Mouse (Mus musculus): Measurements from ENCODE around the gene Parp9. TPM values are rescaled to one million over a fixed set of nuclear protein-coding genes. Genes with fewer than 3 reads are reported as not detected.
"Not testable (repeated sequence)": the region's sequence is repeated elsewhere in the genome, so short reads cannot be mapped to it uniquely, and the experiment has no call there.

Parp9 gene
- total RNA-seq (2021): 1 to 10 TPM; 4.0 to 4.3 TPM
- long read RNA-seq, experiment 1, partial matches to known transcripts: 3 of 4 reads
- long read RNA-seq, experiment 1, other reads (novel, unspliced or antisense): 1 of 4 reads
- long read RNA-seq, experiment 2, partial matches to known transcripts: 0 of 3 reads
- long read RNA-seq, experiment 2, other reads (novel, unspliced or antisense): 2 of 3 reads

DNA sequence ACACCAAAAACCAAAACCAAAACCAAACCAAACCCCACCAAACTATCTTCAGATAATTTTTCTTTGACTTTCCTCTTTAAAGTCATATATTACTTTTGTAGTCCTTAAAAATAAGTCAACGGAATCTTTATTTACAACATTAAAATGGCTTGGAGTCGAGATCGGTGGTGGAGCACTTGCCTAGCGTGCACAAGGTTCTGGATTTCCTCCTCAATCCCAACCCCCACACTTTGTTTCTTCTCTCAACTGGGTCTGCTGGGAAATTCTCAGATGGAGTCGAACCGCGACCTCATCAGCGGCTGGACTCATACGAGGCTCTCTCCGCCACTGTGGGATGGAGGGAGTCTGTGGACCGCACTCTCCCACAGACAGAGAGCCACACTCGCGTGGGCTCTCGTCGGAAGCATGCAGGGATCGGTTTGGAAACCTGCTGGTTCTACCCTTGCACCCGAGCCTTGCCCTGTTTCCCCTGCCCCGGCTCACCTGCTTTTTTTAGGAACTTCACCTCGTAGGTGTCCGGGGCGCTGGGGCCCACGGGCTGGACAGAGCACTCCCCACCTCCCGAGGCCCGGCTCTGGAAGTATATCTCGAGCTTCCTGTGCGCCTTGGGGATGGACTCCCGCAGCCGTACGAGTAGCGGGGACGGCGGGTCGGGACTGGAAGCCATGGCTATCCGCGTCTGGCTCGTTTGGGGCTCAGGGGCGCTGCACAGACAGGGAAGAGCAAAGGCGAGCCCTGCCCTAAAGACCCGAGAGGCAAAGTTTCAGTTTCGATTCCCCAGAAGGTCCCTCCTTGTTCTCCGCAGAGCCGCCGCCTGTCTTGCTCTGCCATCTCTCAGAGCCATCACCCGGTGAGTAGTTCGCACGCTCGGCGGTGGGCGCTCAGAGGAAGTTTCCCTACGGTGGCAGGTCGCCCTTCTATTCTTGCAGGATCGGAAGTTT is at the start of gene Parp9, which contains the start of gene Dtx3l:
Gene Parp9, plus strand, starts transcription at position 260 of the 941 bp plus-strand sequence.
Gene Dtx3l, minus strand, starts transcription at position 941 of the 941 bp plus-strand sequence.
- DNase-seq: peak; percentile 53

DNA sequence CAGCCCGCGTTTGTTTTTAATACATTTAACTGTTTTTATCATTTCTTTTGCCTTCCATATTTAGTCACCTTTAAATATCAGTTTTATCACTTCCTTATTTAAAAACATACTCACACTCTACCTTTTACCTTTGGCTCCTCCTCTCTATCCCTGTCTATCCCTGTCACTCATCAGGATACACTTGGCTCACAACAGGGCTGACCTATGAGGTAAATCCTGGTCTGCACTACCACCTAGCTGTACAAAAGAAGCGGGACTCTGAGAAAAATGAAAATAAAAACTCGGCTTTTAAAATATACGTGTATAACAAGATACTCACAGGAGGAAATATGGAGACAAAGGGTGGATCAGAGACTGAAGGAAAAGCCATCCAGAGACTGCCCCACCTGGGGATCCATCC is 49.4 kb upstream of the Parp9 start:
- DNase-seq: no peak

DNA sequence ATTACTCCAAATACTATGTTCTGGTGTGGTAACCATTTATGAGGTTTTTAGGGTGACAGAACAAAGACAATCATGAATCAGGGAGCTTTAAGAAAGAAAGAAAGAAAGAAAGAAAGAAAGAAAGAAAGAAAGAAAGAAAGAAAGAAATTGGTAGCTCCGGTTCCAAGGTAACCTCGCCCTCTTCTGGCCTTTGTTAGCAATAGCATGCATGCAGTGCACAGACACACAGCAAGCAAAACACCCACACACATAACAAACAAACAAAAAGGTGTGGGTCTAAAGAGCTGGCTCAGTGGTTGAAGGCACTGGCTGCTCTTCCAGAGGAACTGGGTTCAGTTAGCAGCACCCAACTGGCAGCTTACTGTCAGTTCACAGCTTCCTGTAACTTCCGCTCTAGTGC is 47.6 kb upstream of the Parp9 start:
- no peak for DNase-seq

DNA sequence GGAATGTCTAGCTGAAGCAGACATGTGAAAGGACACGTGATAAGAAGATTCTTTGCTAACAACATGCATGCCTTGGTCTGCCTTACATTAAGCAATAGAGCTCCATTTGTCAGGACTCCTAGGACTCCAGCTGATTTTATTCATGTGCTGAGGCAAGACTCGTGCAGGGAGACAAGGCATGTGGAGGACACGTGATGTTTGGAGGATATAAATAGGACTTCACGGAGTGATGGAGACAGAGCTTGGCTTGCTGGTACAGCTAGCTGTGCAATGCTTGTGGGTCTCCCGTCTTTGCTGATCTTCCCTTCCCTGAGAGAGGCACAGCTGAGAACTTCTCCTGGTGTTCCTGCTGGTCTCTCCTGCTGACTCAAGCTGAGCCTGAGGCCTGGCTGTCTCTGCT is 46.7 kb upstream of the Parp9 start:
- not testable (repeated sequence) for DNase-seq

DNA sequence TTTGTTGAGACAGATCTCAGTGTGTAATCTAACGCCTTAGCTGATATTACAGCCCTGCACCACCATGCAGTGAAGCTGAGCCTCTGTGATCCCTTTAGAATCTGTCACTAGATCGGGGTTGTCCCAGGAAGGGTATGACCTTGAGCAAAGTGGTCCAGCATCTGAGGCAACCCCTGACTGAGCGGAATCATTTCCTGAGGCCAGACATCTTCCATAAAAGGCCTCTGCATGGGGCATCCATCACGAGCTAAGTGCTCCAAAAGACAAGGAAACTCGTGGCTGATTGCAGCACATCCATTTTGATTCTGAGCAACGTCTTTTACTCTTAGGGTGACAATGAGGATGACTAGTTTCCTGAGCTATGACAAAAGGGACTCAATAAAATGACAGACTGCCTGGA is 43.3 kb upstream of the Parp9 start:
- no peak for DNase-seq

DNA sequence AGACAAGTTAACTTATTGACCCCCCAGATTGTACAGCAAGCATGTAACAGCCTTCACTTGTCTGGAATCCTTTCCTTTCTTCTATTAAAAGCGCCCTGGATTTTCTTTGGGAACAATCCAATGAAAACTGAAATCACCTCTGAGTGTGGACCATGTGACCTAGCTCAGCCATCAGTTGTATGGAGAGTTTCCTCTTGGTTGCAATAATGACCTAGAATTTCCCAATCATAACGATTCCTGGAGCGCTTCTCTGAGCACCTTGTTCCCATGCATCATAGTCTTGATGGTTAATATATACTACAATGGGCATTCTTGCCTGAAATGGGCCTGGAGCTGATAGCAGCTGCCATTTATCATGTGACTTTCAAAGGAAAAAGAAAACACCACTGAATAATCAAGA is 37.7 kb upstream of the Parp9 start:
- DNase-seq: no peak

DNA sequence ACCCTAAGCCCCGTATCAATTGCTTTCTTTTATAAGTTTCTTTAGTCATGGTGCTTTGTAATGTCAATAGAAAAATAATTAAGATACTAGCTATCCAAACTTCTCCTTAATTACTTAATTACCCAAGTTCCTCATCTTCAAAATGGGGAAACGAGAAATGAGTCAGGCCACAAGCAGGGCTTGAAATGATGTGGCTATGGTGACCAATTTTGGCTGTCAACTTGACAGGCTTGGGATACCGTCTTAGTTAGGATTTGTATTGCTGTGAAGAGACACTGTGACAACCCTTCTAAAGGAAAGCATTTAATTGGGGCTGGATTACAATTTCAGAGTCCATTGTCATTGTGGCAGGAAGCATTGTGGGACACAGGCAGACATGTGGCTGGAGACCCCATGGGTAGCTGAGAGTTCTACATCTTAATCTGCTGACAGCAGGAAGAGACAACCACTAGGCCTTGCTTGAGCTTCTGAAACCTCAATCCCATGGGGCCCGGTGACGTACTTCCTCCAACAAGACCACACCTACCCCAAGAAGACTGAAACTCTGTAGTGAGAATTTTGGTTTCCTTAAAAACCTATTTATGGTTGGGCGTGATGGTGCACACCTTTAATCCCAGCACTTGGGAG is 35.1 kb upstream of the Parp9 start:
- no peak for DNase-seq

DNA sequence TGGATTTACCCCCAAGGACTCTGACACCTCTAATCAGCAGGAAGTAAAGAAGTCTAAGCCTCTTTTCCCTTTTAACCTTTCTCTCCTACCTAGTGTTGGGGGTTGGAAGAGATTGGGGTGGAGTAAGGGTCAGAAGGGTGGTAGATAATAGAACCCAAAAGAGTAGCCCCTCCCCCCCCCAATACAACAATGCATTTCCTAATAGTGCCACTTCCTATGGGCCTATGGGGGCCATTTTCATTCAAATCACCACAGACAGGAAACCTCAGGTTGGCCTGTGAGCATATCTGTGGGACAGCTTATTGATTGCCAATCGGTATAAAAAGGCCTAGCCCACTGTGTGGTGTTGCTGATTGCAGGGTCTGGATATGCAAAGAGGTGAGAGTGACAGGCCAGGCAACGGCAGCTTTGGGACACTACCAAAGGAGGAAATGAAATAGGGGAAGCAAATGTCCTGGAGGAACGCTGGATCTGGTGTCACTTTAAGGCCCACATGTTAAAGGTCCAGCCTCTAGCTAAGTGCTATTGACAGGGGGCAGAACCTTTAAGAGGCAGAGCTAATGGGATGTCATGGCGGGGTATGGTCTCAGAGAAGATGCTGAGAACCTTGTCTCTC is 34.0 kb upstream of the Parp9 start:
- DNase-seq: no peak

DNA sequence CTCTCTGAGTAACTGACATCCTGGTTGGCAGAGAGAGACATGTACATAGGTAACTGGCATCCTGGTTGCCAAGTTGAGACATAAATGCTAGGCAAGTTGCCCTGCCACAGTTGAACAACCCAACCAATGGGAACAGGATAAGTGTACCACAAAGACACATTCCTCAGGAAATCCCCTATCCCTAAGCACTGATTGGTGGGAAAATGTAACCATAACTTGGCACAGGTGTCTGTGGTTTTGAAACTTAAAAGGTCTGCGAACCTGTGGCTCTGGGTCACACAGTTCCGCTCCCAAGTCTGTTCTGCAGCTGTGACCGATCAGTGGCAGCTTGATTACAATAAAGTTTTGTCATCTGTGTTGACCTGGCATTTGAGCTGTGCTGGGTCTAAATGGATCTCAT is 32.9 kb upstream of the Parp9 start:
- DNase-seq: no peak

DNA sequence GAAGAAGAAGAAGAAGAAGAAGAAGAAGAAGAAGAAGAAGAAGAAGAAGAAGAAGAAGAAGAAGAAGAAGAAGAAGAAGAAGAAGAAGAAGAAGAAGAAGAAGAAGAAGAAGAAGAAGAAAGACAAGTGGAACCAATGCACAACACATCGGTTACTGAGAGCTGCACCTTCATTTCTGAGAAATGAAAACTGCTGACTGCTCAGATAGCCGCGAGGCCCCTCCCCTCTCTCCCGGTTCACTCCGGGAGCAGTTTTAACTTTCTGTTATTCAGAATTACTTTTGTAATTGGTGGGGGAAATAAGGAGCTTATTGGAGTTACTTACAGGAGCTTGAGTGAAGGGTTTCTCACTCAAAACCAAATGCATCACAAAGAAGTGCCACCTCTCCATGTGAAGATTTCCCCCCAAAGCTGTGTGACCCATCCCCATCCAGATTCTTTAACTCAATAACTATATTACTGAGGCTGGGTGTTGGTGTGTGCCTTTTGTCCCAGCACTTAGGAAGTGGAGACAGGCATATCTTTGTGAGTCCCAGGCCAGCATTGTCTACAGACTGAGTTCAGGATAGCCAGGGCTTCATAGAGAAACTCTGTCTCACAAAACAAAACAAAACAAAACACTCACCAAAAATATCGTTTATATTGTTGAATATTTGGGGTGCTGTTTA is 32.3 kb upstream of the Parp9 start:
- no peak for DNase-seq

DNA sequence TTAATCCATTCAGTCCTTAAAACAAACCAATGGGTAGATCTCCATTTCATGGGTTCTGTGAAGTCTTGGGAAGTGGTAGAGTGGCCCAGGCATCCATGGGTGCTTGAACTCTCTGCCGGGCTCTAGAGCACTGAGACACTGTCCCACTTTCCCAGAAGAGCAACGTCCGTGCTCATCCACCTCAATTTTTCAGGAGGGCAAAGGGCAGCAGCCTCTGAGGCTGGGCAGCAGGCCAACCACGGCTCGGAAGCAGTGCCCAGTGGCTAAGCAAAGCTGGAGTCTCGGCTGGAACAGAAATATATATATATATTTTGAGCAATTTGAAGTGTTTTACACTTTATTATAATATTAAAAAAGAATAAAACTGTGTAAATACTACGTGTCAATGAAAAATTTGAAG is 31.4 kb upstream of the Parp9 start:
- no peak for DNase-seq

DNA sequence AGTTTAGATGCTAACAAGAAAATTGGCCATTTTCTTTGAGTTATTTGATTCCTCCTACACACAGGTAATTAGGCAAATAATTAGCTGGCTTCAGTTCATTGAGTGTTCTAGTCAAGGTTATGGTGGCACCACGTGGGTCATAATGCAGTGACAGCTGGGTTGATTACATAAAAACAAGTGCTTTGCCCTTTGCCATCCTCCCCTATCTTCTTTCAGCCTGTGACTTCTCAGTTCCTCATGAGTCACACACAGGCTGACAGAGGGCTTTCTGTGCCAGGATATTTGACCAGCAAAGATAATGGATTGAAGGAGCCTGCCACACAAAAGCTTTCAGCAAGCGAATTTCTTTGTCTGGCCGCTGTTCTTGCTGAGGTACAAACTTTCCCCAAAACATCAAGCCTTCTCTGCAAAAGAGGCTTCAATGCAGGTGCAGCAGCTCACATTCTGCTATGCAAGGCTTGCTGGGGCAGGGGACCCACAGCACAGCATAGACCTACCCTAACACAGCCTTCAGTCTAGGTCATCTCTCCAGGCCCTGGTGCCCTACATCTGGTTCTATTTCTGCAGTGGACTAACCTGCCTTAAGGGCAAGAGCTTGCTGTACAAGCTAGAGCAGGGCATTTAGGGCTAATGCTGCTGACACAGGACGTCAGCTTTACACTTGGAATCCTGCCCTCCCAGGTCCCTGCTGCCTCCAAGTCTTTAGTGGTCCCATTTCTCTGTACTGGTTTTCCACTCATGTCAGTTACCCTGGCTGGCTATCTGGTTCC is 30.7 kb upstream of the Parp9 start:
- DNase-seq: peak; percentile 16

DNA sequence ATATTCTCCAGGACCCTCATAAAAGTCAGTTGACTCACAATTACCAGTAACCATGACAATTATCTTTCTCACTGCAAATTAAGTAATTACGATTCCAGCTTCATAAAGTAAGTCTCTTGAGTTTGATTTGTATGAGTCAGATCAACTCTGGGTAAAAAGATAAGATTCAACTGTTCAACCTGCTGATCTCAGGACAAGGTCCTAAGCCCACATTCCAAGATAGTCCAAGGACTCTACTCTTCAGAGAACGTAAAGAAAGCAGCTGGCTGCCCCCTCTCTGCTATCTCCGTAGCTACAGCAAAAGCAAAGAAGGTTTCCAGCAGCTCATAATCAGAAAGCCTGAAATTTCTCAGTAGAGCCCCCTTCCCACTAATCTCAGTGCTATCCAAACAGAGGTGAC is 26.8 kb upstream of the Parp9 start:
- no peak for DNase-seq

DNA sequence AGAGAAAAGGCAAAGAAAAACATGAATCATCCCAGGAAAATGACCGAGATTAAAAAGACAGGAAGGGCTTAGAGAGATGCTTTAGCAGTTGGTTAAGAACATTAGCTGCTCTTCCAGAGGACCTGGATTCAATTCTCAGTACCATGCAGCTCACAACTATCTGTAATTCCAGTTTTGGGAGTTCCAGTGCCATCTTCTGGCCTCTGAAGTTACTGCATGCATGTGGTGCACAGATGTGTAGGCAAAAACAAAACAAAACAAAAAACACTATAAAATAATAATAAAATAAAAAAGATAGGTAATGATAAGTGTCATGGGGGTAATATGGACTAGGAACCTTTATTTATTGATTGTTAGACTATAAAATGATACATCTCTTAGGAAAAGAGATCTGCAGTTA is 24.7 kb upstream of the Parp9 start:
- no peak for DNase-seq

DNA sequence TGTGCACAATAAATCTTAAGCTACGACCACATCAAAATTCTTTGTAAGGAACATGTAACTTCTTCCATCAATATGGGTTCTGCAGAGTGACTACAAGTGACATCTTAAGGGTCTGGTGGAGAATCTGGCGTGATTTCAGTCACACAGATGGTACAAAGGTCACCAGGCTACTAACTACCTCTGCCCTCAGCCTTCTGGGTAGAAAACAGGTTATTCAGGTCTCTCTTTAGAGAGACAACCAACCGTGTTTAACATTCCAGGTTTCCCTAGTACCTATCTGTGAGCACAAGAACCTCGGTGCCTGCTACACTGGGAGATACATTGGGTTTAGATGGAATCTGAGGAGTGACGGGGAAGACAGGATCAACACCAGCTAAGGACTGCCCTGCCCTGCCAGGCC is 24.0 kb upstream of the Parp9 start:
- DNase-seq: no peak

DNA sequence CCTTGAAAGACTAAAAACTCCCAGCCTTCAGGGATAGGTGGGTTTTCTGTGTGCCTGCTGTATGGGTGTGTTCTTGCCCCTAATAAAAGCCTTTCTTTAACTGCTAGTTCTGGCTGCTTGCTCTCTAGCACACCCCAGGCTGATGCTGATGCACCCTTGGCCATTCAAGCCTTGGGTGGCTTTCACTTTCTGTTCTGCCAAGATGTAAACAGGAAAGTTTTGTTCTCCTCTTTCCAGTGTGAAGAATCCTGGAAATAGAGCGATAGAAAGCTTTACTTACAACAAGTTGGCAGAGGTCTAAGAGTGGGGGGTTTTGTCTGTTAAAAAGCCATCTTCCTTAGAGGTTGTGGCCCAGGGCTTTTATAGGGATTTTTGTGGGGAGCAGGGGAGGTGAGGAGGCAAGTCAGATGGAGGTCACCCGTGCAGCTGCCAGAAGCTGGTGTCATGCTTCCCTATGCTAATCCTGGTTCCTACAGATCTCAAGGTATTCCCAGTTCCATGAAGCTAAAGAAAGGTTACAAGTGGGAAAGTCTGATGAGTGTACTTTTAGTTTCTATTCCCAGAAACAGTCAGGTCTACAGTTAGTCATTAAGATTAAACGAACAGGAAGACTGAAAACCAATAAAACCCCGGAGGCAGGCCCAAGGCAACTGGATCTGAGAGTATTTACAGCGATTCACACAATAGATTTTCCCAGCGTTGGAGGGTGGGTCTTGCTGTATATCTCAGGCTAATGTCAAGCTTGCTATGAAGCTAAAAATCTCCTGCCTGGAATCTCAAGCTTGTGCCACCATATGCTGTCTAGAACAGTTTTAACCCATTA is 19.3 kb upstream of the Parp9 start:
- no peak for DNase-seq

DNA sequence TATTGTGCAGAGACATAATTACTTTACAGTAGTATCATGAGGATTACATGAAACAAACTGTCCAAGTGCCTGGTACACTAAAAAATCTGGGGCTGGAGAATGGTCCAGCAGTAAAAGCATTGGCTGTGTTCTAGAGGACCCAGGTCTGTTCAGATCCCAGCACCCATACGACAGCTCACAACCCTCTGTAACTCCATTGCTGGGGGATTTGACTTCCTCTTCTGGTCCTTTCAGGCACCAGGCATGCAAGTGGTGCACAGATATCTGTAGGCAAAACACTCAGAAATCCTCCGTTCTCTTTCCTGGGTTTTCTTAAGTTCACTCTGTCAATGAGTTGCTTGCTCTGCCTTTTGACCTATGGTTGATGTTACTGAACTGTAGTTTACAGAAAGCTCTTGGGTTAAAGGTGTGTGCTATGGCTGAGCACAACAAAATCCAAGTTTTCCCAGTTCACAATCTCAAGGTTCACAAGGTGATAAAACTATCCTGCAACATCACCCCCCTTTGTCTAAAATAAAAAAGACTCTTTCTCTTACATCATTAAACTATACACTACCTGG is 16.5 kb upstream of the Parp9 start:
- DNase-seq: no peak

DNA sequence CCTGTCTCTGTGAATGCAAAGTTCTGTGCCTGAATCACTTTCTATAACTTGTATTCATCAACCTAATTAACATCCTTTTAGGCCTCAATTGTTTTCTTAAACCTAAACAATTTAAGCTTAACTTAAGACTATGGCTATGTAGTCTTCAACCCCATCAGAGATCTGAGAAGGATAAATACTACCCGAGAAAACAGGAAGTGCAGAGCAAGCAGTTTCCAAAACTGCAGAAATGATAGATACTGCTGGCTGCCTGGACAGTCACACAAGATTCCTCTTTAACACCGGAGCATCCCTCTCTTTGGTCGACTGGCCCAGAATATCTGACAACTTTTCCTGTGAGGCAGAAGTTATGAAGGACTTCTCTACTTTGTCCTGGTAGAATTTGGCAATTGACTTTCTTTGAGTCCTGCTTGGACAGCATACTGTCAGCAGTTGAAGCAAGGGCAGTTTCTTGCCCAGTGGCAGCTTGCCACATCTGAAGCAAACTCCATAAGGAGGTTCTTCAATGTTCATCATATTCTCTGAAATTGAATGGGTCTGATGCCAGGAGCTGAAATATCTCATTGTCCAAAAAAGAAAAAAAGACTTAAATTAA is 15.9 kb upstream of the Parp9 start:
- DNase-seq: no peak

DNA sequence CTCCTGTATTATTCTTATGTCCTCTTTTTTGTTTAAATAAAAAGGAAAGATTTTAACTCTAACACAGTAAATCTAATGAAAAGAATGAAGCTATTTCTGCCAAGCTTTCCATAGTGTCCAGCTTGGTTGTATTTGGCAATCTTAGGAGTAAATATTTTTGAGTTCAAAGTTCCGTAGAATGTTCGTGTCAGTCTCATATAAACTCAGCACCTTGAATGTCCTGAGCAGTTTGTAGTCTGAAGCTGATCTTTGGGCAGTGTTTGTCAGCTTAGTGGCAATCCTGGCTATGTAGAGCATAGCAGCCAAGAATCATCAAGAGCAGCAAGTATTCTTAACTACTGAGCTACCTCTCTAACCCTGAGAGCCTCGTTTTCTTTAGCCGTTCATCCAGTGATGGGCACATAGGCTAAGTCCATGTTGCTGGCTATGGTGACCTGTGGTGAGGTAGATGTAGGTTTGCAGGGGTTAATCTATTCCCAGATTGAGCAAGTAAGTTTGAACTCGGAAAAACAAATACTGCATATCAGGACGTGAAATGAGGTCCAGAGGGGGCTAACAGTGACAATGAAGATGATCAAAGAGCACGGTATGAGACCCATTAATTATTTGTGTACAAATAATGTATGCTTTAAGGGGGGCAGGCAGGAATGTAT is 14.6 kb upstream of the Parp9 start:
- DNase-seq: no peak
